Mouse (Mus musculus): ENCODE results near the gene Rhobtb3.
A peak's percentile ranks its signal among the peaks of the same experiment; 100 is the strongest.
"Not testable (repeated sequence)": the region's sequence is repeated elsewhere in the genome, so short reads cannot be mapped to it uniquely, and the experiment has no call there.

Rhobtb3 gene

GRCm38 (mm10) chr13:75845519-75846166 lies 98.1 kb downstream of the Rhobtb3 start:
- no peak for DNase-seq (ENCODE audit: low spot score)

- no peak for DNase-seq (ENCODE audit: low spot score)
These were observed 98.7 kb downstream of the Rhobtb3 start for GRCm38 (mm10) chr13:75844833-75845518.

GRCm38 (mm10) chr13:75843993-75844683 lies 99.6 kb downstream of the Rhobtb3 start:
- DNase-seq (ENCODE audit: low spot score), result no peak

- no peak for DNase-seq (ENCODE audit: low spot score)
These were observed 100.4 kb downstream of the Rhobtb3 start for GRCm38 (mm10) chr13:75843331-75843730.

- DNase-seq (ENCODE audit: low spot score), result no peak
These were observed 101.8 kb downstream of the Rhobtb3 start for GRCm38 (mm10) chr13:75841950-75842349.

- no peak for DNase-seq (ENCODE audit: low spot score)
These were observed 102.9 kb downstream of the Rhobtb3 start for GRCm38 (mm10) chr13:75840752-75841285.

- peak; percentile 44 for DNase-seq (ENCODE audit: low spot score)
These were observed 103.8 kb downstream of the Rhobtb3 start, which contains the start of gene Glrx for GRCm38 (mm10) chr13:75839719-75840481. TSS of gene Glrx (plus strand) at chr13:75839868.

GRCm38 (mm10) chr13:75838506-75838905 lies 105.2 kb downstream of the Rhobtb3 start:
- no peak for DNase-seq (ENCODE audit: low spot score)

- no peak for DNase-seq (ENCODE audit: low spot score)
These were observed 108.3 kb downstream of the Rhobtb3 start for GRCm38 (mm10) chr13:75835461-75835860.

GRCm38 (mm10) chr13:75833499-75833898 lies 110.2 kb downstream of the Rhobtb3 start:
- DNase-seq (ENCODE audit: low spot score), result no peak

- DNase-seq (ENCODE audit: low spot score), result no peak
These were observed 111.0 kb downstream of the Rhobtb3 start for GRCm38 (mm10) chr13:75832697-75833096.

- no peak for DNase-seq (ENCODE audit: low spot score)
These were observed 112.0 kb downstream of the Rhobtb3 start for GRCm38 (mm10) chr13:75831710-75832109.

- no peak for DNase-seq (ENCODE audit: low spot score)
These were observed 113.0 kb downstream of the Rhobtb3 start for GRCm38 (mm10) chr13:75830708-75831107.

GRCm38 (mm10) chr13:75825388-75825787 lies 118.3 kb downstream of the Rhobtb3 start:
- no peak for DNase-seq (ENCODE audit: low spot score)

- no peak for DNase-seq (ENCODE audit: low spot score)
These were observed 119.0 kb downstream of the Rhobtb3 start for GRCm38 (mm10) chr13:75824611-75825319.

- DNase-seq (ENCODE audit: low spot score), result no peak
These were observed 120.5 kb downstream of the Rhobtb3 start for GRCm38 (mm10) chr13:75823201-75823600.

GRCm38 (mm10) chr13:75822366-75822765 lies 121.4 kb downstream of the Rhobtb3 start:
- DNase-seq (ENCODE audit: low spot score), result not testable (repeated sequence)

GRCm38 (mm10) chr13:75819898-75820297 lies 123.8 kb downstream of the Rhobtb3 start:
- DNase-seq (ENCODE audit: low spot score), result no peak

All from spleen, adult 12 weeks (tissue).